Mouse (Mus musculus): ENCODE data around the gene Ibtk. TPM values are rescaled to one million over a fixed set of nuclear protein-coding genes. Genes with fewer than 3 reads are reported as not detected.

Ibtk gene
- polyA plus RNA-seq, 1 experiment from 2014 or later, result 27.5 TPM

GRCm38 (mm10) chr9:85675131-85675905, 73.8 kb downstream of the Ibtk start:
- H3K9me3 ChIP-seq, result no peaks in the 10 kb centered on the region
- H3K4me1 ChIP-seq, result 0 out of 2 replicates have a peak, but pooled peaks cover 7% of the 10 kb centered on the region
- WGBS, result 80% methylated on average over 10 of the region's 10 CpGs
- H3K4me3 ChIP-seq, result no peak overlapping the region
- no peaks in the 10 kb centered on the region for H3K27me3 ChIP-seq (ENCODE audit: insufficient read depth, poor library complexity, severe bottlenecking)
- no peak for DNase-seq (ENCODE audit: low spot score)
- H3K27ac ChIP-seq, result no peak overlapping the region
- H3K36me3 ChIP-seq, result no peaks in the 10 kb centered on the region

- Histone ChIP-seq H3K36me3 (no peaks in the 10 kb centered on the region), H3K4me1 (0 out of 2 replicates have a peak, but pooled peaks cover 7% of the 10 kb centered on the region), H3K4me3 (no peak overlapping the region), H3K9me3 (no peaks in the 10 kb centered on the region), H3K27me3 (ENCODE audit: insufficient read depth, poor library complexity, severe bottlenecking) (no peaks in the 10 kb centered on the region), H3K27ac (no peak overlapping the region)
- 55% methylated on average over 15 of the region's 15 CpGs for WGBS
- no peak for DNase-seq (ENCODE audit: low spot score)
Measured at GRCm38 (mm10) chr9:85673907-85674481, 75.1 kb downstream of the Ibtk start.

- WGBS, result 81% methylated on average over 6 of the region's 6 CpGs
- H3K27ac ChIP-seq, result no peak overlapping the region
- no peaks in the 10 kb centered on the region for H3K36me3 ChIP-seq
- no peaks in the 10 kb centered on the region for H3K9me3 ChIP-seq
- H3K4me3 ChIP-seq, result no peak overlapping the region
- H3K27me3 ChIP-seq (ENCODE audit: insufficient read depth, poor library complexity, severe bottlenecking), result no peaks in the 10 kb centered on the region
- 0 out of 2 replicates have a peak, but pooled peaks cover 7% of the 10 kb centered on the region for H3K4me1 ChIP-seq
- no peak for DNase-seq (ENCODE audit: low spot score)
Measured at GRCm38 (mm10) chr9:85671582-85672331, 77.4 kb downstream of the Ibtk start.

- H3K4me1 ChIP-seq, result peaks cover 8% of the 10 kb centered on the region; the same call in 1 of the 2 replicates
- H3K27me3 ChIP-seq (ENCODE audit: insufficient read depth, poor library complexity, severe bottlenecking), result no peaks in the 10 kb centered on the region
- WGBS, result 86% methylated on average over 1 of the region's 1 CpGs
- no peaks in the 10 kb centered on the region for H3K36me3 ChIP-seq
- no peak overlapping the region for H3K4me3 ChIP-seq
- no peaks in the 10 kb centered on the region for H3K9me3 ChIP-seq
- no peak overlapping the region for H3K27ac ChIP-seq
- DNase-seq (ENCODE audit: low spot score), result no peak
Measured at GRCm38 (mm10) chr9:85664316-85664715, 84.8 kb downstream of the Ibtk start.

- Histone ChIP-seq H3K4me1 (peaks cover 8% of the 10 kb centered on the region; the same call in 1 of the 2 replicates), H3K4me3 (no peak overlapping the region), H3K27me3 (ENCODE audit: insufficient read depth, poor library complexity, severe bottlenecking) (no peaks in the 10 kb centered on the region), H3K36me3 (no peaks in the 10 kb centered on the region), H3K27ac (no peak overlapping the region), H3K9me3 (no peaks in the 10 kb centered on the region)
- no peak for DNase-seq (ENCODE audit: low spot score)
- 86% methylated on average over 1 of the region's 1 CpGs for WGBS
Measured at GRCm38 (mm10) chr9:85663810-85664209, 85.3 kb downstream of the Ibtk start.

- no peak for DNase-seq (ENCODE audit: low spot score)
- H3K27ac ChIP-seq, result no peak overlapping the region
- WGBS, result 19% methylated on average over 8 of the region's 8 CpGs
- H3K4me1 ChIP-seq, result peaks cover 8% of the 10 kb centered on the region; the same call in 1 of the 2 replicates
- H3K4me3 ChIP-seq, result no peak overlapping the region
- no peaks in the 10 kb centered on the region for H3K9me3 ChIP-seq
- H3K36me3 ChIP-seq, result no peaks in the 10 kb centered on the region
- no peaks in the 10 kb centered on the region for H3K27me3 ChIP-seq (ENCODE audit: insufficient read depth, poor library complexity, severe bottlenecking)
Measured at GRCm38 (mm10) chr9:85663091-85663490, 86.0 kb downstream of the Ibtk start.

- WGBS, result 75% methylated on average over 4 of the region's 4 CpGs
Measured at GRCm38 (mm10) chr9:85653401-85653800, 95.7 kb downstream of the Ibtk start.

GRCm38 (mm10) chr9:85638276-85638675, 110.9 kb downstream of the Ibtk start:
- no peaks in the 10 kb centered on the region for H3K27me3 ChIP-seq (ENCODE audit: insufficient read depth, poor library complexity, severe bottlenecking)
- H3K36me3 ChIP-seq, result no peaks in the 10 kb centered on the region
- no peaks in the 10 kb centered on the region for H3K4me1 ChIP-seq
- WGBS, result 76% methylated on average over 2 of the region's 2 CpGs
- no peak for DNase-seq (ENCODE audit: low spot score)
- no peak overlapping the region for H3K4me3 ChIP-seq
- H3K27ac ChIP-seq, result no peak overlapping the region
- H3K9me3 ChIP-seq, result no peaks in the 10 kb centered on the region

More at GRCm38 (mm10) chr9:85653401-85653800, 95.7 kb downstream of the Ibtk start:
- Histone ChIP-seq H3K27ac (no peak overlapping the region), H3K27me3 (ENCODE audit: insufficient read depth, poor library complexity, severe bottlenecking) (no peaks in the 10 kb centered on the region), H3K4me1 (peaks cover 9% of the 10 kb centered on the region; the same call in 1 of the 2 replicates), H3K36me3 (no peaks in the 10 kb centered on the region), H3K4me3 (no peak overlapping the region), H3K9me3 (no peaks in the 10 kb centered on the region)
- DNase-seq (ENCODE audit: low spot score), result no peak

Other genes with a start within 250 kb of the Ibtk start
- 5.4 and 9.8 TPM in 2 replicates for gene Tpbg, start 93.0 kb upstream of the Ibtk start, polyA plus RNA-seq (2016; fragmentation: Nextera tagmentation; extraction: Ambion mirVana)